Mouse (Mus musculus) CH12.LX (cell line): ENCODE results near the gene Slc16a13. TPM values are rescaled to one million over a fixed set of nuclear protein-coding genes. Genes with fewer than 3 reads are reported as not detected.

Experiments used
- DNase-seq: peaks from one replicate; pipeline ENCODE4 v3.0.0-alpha.2; 2013; ENCODE audit errors: extremely low read depth
- H3K27ac ChIP-seq: 2 replicates; pipeline ENCODE4 v1.5.1; 2012; ENCODE audit warnings: low read depth, mild to moderate bottlenecking, control low read depth, moderate library complexity; ENCODE audit not compliant: insufficient read depth
- H3K27me3 ChIP-seq: replicated peaks from 2 replicates; pipeline ENCODE3; 2012; ENCODE audit warnings: inconsistent platforms
- H3K36me3 ChIP-seq, 2 experiments: replicated peaks in 1 of 2; 2 replicates each; pipeline versions ENCODE3 to v1.6.1; 2012; ENCODE audit warnings: inconsistent platforms in 1 of 2, low read length in 1 of 2, mild to moderate bottlenecking in 1 of 2, mixed read lengths in 1 of 2, moderate library complexity in 1 of 2; ENCODE audit not compliant: control insufficient read depth in 1 of 2, insufficient read depth in 1 of 2
- H3K4me1 ChIP-seq, 2 experiments: 2 replicates each; pipeline ENCODE4 v1.6.1; 2012; ENCODE audit warnings: inconsistent platforms in 1 of 2, moderate library complexity in 1 of 2; ENCODE audit not compliant: insufficient read depth in 2 of 2, control insufficient read depth in 1 of 2
- H3K4me2 ChIP-seq: 2 replicates; pipeline ENCODE4 v1.6.1; 2012; ENCODE audit warnings: low read depth, mild to moderate bottlenecking, control low read depth; ENCODE audit not compliant: poor library complexity, insufficient read depth, severe bottlenecking
- H3K4me3 ChIP-seq, 3 experiments: fragments of 150-350 bp in 1 of 3; sonication (generic) in 1 of 3; replicated peaks in 1 of 3; 2 replicates each; pipeline versions ENCODE3 to v1.5.1; 2011 to 2012; ENCODE audit warnings: low read depth in 2 of 3, low read length in 2 of 3, mild to moderate bottlenecking in 2 of 3, moderate library complexity in 2 of 3, control low read depth in 1 of 3, improper control_type of control experiment in 1 of 3, inconsistent platforms in 1 of 3, mixed read lengths in 1 of 3; ENCODE audit not compliant: poor library complexity in 1 of 3
- H3K79me2 ChIP-seq: replicated peaks from 2 replicates; pipeline ENCODE4 v1.6.1; 2012; ENCODE audit warnings: mild to moderate bottlenecking, moderate library complexity; ENCODE audit not compliant: control insufficient read depth, poor library complexity, insufficient read depth, severe bottlenecking; ENCODE audit errors: extremely low read depth
- H3K9ac ChIP-seq: 2 replicates; pipeline ENCODE4 v1.6.1; 2012; ENCODE audit warnings: low read depth, mild to moderate bottlenecking, control low read depth, moderate library complexity; ENCODE audit not compliant: insufficient read depth
- H3K9me3 ChIP-seq: replicated peaks from 2 replicates; pipeline ENCODE3; 2012; ENCODE audit warnings: low read length, inconsistent platforms, mixed read lengths
- EP300 ChIP-seq: IDR thresholded peaks from 2 replicates; pipeline ENCODE4 v1.6.1; 2011; ENCODE audit warnings: low read length, improper control_type of control experiment
- ETS1 ChIP-seq: conservative IDR thresholded peaks from 2 replicates; pipeline ENCODE4 v1.6.1; 2012; ENCODE audit warnings: low read depth, mild to moderate bottlenecking, inconsistent platforms, low read length, improper control_type of control experiment, moderate library complexity
- MAZ ChIP-seq: IDR thresholded peaks from 2 replicates; pipeline ENCODE4 v1.6.1; 2012; ENCODE audit warnings: low read depth, mild to moderate bottlenecking, inconsistent platforms, low read length, improper control_type of control experiment, moderate library complexity
- MEF2A ChIP-seq: IDR thresholded peaks from 2 replicates; pipeline ENCODE4 v1.6.1; 2014; ENCODE audit warnings: low read depth, mild to moderate bottlenecking, inconsistent platforms, low read length, improper control_type of control experiment, borderline replicate concordance
- MXI1 ChIP-seq: IDR thresholded peaks from 2 replicates; pipeline ENCODE4 v1.6.1; 2011; ENCODE audit warnings: mild to moderate bottlenecking, low read depth, low read length, improper control_type of control experiment
- MYC ChIP-seq: IDR thresholded peaks from 2 replicates; pipeline ENCODE4 v1.6.1; 2011; ENCODE audit warnings: low read depth, mild to moderate bottlenecking, improper control_type of control experiment, low read length
- POLR2A ChIP-seq: IDR thresholded peaks from 2 replicates; pipeline ENCODE4 v1.6.1; 2011; ENCODE audit warnings: low read depth, mild to moderate bottlenecking, improper control_type of control experiment, low read length
- RAD21 ChIP-seq: IDR thresholded peaks from 2 replicates; pipeline ENCODE4 v1.6.1; 2011; ENCODE audit warnings: low read depth, mild to moderate bottlenecking, low read length, improper control_type of control experiment, moderate library complexity
- SIN3A ChIP-seq: IDR thresholded peaks from 2 replicates; pipeline ENCODE4 v1.6.1; 2012; ENCODE audit warnings: low read length, improper control_type of control experiment, inconsistent platforms
- TBP ChIP-seq: conservative IDR thresholded peaks from 2 replicates; pipeline ENCODE4 v1.6.1; 2011; ENCODE audit warnings: low read depth, low read length, improper control_type of control experiment
- USF1 ChIP-seq: IDR thresholded peaks from 2 replicates; pipeline ENCODE4 v1.6.1; 2014; ENCODE audit warnings: low read depth, mild to moderate bottlenecking, inconsistent platforms, low read length, improper control_type of control experiment
- ZC3H11A ChIP-seq: IDR thresholded peaks from 2 replicates; pipeline ENCODE4 v1.6.1; 2012; ENCODE audit warnings: low read depth, mild to moderate bottlenecking, inconsistent platforms, low read length, improper control_type of control experiment
- ZNF384 ChIP-seq: IDR thresholded peaks from 2 replicates; pipeline ENCODE4 v1.6.1; 2012; ENCODE audit warnings: low read depth, low read length, improper control_type of control experiment, inconsistent platforms
- dilution Hi-C: fragments of 300-500 bp; cut with MboI; formaldehyde crosslinking; loops from 2 replicates; pipeline ENCODE4 v1.14.3; 2020; ENCODE audit warnings: low sequenced_read_pairs; ENCODE audit not compliant: extremely low pct_unique_long_range_greater_than_20kb, extremely low pct_ligation_motif_present
- in situ Hi-C: fragments of 300-500 bp; cut with MboI; formaldehyde crosslinking; loops from 3 replicates; pipeline ENCODE4 v1.14.3; 2019; ENCODE audit warnings: low sequenced_read_pairs, low pct_ligation_motif_present, low pct_unique_long_range_greater_than_20kb, mixed read lengths
- polyA plus RNA-seq: library from polyadenylated mRNA; unstranded; fragments of >175 nt; gene quantifications from 2 replicates; pipeline ENCODE4 v1.2.1, GENCODE M21; 2012; ENCODE audit warnings: low read depth; ENCODE audit not compliant: insufficient read length
- total RNA-seq, 2 experiments: library from RNA; depleted of rRNA; stranded (reverse); fragments of 300-350 nt in 1 of 2; fragments of >200 nt in 1 of 2; gene quantifications; 2 replicates each; pipeline ENCODE4 v1.2.3; 2012 to 2014

Slc16a13 gene
- total and polyA plus RNA-seq, 3 experiments = 8.4 to 19.0 (median 12.0) TPM

DNA sequence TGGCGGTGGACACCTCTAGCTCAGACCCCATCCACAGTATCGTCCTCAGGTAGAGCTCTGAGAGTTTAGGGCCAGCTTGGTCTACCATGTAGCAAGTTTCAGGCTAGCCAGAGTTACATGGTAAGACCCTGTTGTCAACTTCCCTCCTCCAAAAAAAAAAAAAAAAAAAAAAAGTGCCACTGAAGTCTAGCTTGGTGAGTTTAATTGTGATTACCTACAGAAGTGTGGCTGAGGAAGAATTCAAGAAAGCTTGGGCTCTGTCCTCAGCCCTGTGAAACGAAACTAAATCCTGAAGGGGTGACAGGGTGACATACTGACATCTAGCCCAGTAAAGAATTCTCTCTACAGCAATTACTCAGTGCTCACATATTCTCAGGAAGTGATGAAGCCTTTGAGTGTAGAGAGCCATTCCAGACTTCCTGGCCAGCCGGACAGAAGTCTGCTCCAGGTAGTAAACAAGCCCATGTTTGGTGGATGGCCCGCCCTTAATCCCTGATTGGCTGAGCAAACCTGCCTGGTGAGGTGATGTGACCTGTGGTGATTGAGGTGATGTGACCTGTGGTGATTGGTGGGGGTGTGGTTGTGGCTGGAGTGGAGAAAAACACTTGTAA lies 12.0 kb downstream of the Slc16a13 start:
- H3K4me1 ChIP-seq = no peaks in the 10 kb centered on the region
- dilution Hi-C loops = no loop called here
- H3K4me3 ChIP-seq = no peak overlapping the region
- 0 out of 2 replicates have a peak overlapping the region, but pooled peaks have one; percentile 8 for H3K4me2 ChIP-seq
- H3K9ac ChIP-seq = no peak overlapping the region
- in situ Hi-C loops = no loop called here
- H3K27ac ChIP-seq = no peak overlapping the region
- H3K27me3 ChIP-seq = peaks cover 26% of the 10 kb centered on the region
- H3K36me3 ChIP-seq = no peaks in the 10 kb centered on the region
- no peaks in the 10 kb centered on the region for H3K9me3 ChIP-seq
- no peak for DNase-seq
- TF ChIP-seq MXI1 = no peak
- TF ChIP-seq ZNF384 = peak; percentile 56; the same call in 1 of the 2 replicates
- no peaks in the 10 kb centered on the region for H3K79me2 ChIP-seq

DNA sequence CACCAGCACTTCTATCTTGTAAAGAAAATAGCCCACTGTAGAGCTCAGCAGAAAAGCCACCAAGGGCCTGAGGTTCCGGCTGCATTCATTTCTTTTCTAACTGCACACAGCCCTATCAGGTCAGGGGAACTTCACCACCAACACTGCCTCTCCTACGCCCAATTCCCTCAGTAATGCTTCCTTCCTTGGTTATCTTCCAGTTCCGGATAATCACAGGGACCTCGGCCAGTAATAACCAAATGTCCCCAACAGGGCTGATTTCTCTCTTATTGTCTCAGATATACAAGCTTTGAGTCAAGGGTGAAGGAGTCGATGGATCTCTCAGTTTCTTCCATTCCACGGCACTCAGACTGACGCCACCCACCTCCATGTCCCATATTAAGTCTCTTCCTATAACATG lies 13.6 kb downstream of the Slc16a13 start:
- Histone ChIP-seq H3K4me2 (no peak overlapping the region), H3K79me2 (no peaks in the 10 kb centered on the region), H3K9ac (no peak overlapping the region), H3K36me3 (no peaks in the 10 kb centered on the region)
- in situ Hi-C loops = no loop called here
- TF ChIP-seq SIN3A (no peak), USF1 (no peak), MYC (no peak), MAZ (no peak), TBP (no peak), MEF2A (no peak)
- TF ChIP-seq, all 38 proteins: peak for 0
- no peak for DNase-seq
- H3K4me1 ChIP-seq = peaks cover under 1 to 1% of the 10 kb centered on the region in 2 experiments; a peak in 1 of 4 replicates
- H3K9me3 ChIP-seq = no peaks in the 10 kb centered on the region
- dilution Hi-C loops = no loop called here
- peaks cover 36% of the 10 kb centered on the region for H3K27me3 ChIP-seq
- H3K27ac ChIP-seq = no peak overlapping the region
- H3K4me3 ChIP-seq = no peak overlapping the region

- Histone ChIP-seq H3K27me3 (peaks cover 36% of the 10 kb centered on the region), H3K9ac (no peak overlapping the region), H3K27ac (no peak overlapping the region), H3K9me3 (no peaks in the 10 kb centered on the region), H3K4me1 (peaks cover 3 to 5% of the 10 kb centered on the region in 2 experiments; a peak in 1 of 4 replicates), H3K79me2 (no peaks in the 10 kb centered on the region), H3K4me3 (no peak overlapping the region), H3K36me3 (no peaks in the 10 kb centered on the region), H3K4me2 (no peak overlapping the region)
- no peak for DNase-seq
- in situ Hi-C loops (no loop called here), dilution Hi-C loops (no loop called here)
- TF ChIP-seq POLR2A (no peak), RAD21 (no peak), EP300 (no peak), ETS1 (no peak), ZC3H11A (no peak)
Measured at GRCm38 (mm10) chr11:70206801-70207200, 14.1 kb downstream of the Slc16a13 start.
